Mouse (Mus musculus) layer of hippocampus, postnatal 10 days (tissue): ENCODE data around the gene A630095E13Rik. TPM values are rescaled to one million over a fixed set of nuclear protein-coding genes. Genes with fewer than 3 reads are reported as not detected.
"Not testable (repeated sequence)": the region's sequence is repeated elsewhere in the genome, so short reads cannot be mapped to it uniquely, and the experiment has no call there.

Source experiments
- DNase-seq, 2 experiments: peaks; one replicate each; pipeline ENCODE4 v3.0.0; 2021; ENCODE audit warnings: low spot score in 2 of 2
- long read RNA-seq: library from polyadenylated mRNA; stranded (forward); transcript quantifications from one replicate; pipeline ENCODE4 v2.0.0, GENCODE M21; 2023
- total RNA-seq, 2 experiments: library from RNA; stranded (reverse); gene quantifications; 2 replicates each; pipeline ENCODE4 v1.2.3; 2021

The A630095E13Rik gene
- not detected for total RNA-seq
- long read RNA-seq, result 0 reads

- DNase-seq, result not testable (repeated sequence)
Measured at GRCm38 (mm10) chr9:36643276-36643675, at the start of gene A630095E13Rik. Gene A630095E13Rik, minus strand, starts transcription at chr9:36643376.

- no peak for DNase-seq
Measured at GRCm38 (mm10) chr9:36692920-36693319, 49.7 kb upstream of the A630095E13Rik start, which contains the start of gene Acrv1. Gene Acrv1, plus strand, starts transcription at chr9:36693220.

GRCm38 (mm10) chr9:36687329-36687728 lies 44.2 kb upstream of the A630095E13Rik start:
- no peak for DNase-seq

GRCm38 (mm10) chr9:36681424-36681823 lies 38.2 kb upstream of the A630095E13Rik start:
- DNase-seq, result no peak

Other genes with a start within 250 kb of the A630095E13Rik start
- gene Gm7257, start 211.5 kb downstream of the A630095E13Rik start, total RNA-seq, result not detected
- gene Gm9513, start 167.7 kb downstream of the A630095E13Rik start, total RNA-seq, result not detected
- gene Gm5615, start 101.4 kb downstream of the A630095E13Rik start, total RNA-seq, result not detected
- gene Gm17689, start 60.7 kb downstream of the A630095E13Rik start, total RNA-seq, result not detected
- gene Acrv1, start 49.8 kb upstream of the A630095E13Rik start, total RNA-seq, result not detected
- 1 to 10 TPM; 3.7 to 4.6 TPM for gene Chek1, start 83.7 kb upstream of the A630095E13Rik start, total RNA-seq
- 10 to 100 TPM; 77.9 to 79.1 TPM for gene Stt3a, start 124.3 kb upstream of the A630095E13Rik start, total RNA-seq
- gene Ei24, start 154.0 kb upstream of the A630095E13Rik start, total RNA-seq, result 100 to 1,000 TPM; 108 TPM
- 100 to 1,000 TPM; 344 to 347 TPM for gene Fez1, start 178.5 kb upstream of the A630095E13Rik start, total RNA-seq